Mouse (Mus musculus) myocyte (in vitro differentiated cells): ENCODE measurements around the gene 5530401A14Rik. TPM values are rescaled to one million over a fixed set of nuclear protein-coding genes. Genes with fewer than 3 reads are reported as not detected.

Experiments
- H3K27me3 ChIP-seq: one replicate; pipeline ENCODE4 v1.6.1; 2011; ENCODE audit not compliant: control insufficient read depth, insufficient read depth, insufficient read length
- H3K36me3 ChIP-seq: one replicate; pipeline ENCODE4 v1.6.1; 2011; ENCODE audit not compliant: control insufficient read depth, insufficient read depth
- H3K4me2 ChIP-seq: one replicate; pipeline ENCODE4 v1.6.1; 2011; ENCODE audit warnings: low read depth, control low read depth
- H3K4me3 ChIP-seq: one replicate; pipeline ENCODE4 v1.5.1; 2011; ENCODE audit warnings: mild to moderate bottlenecking, control low read depth, moderate library complexity
- H3K79me2 ChIP-seq: one replicate; pipeline ENCODE4 v1.6.1; 2011; ENCODE audit not compliant: control insufficient read depth, insufficient read depth
- H3ac ChIP-seq: one replicate; pipeline ENCODE4 v1.6.1; 2011; ENCODE audit not compliant: control insufficient read depth, insufficient read length
- CEBPB ChIP-seq: IDR thresholded peaks from 2 replicates; pipeline ENCODE4 v1.6.1; 2011; ENCODE audit warnings: mild to moderate bottlenecking, moderate library complexity; ENCODE audit not compliant: poor library complexity, insufficient read depth, severe bottlenecking
- E2F4 ChIP-seq: IDR thresholded peaks from one replicate; pipeline ENCODE4 v1.6.1; 2011; ENCODE audit warnings: mild to moderate bottlenecking, control low read depth, moderate library complexity; ENCODE audit not compliant: insufficient read depth
- MAX ChIP-seq: IDR thresholded peaks from one replicate; pipeline ENCODE4 v1.6.1; 2011; ENCODE audit warnings: low read depth, mild to moderate bottlenecking, control low read depth
- MYOD1 ChIP-seq, 3 experiments: IDR thresholded peaks; one replicate each; pipeline ENCODE4 v1.6.1; 2011; ENCODE audit warnings: control low read depth in 2 of 3, low read depth in 2 of 3, mild to moderate bottlenecking in 2 of 3, moderate library complexity in 1 of 3; ENCODE audit not compliant: insufficient read length in 2 of 3, control insufficient read depth in 1 of 3
- MYOG ChIP-seq, 3 experiments: IDR thresholded peaks; one replicate each; pipeline ENCODE4 v1.6.1; 2011; ENCODE audit warnings: control low read depth in 2 of 3, low read depth in 2 of 3, mild to moderate bottlenecking in 2 of 3; ENCODE audit not compliant: insufficient read length in 2 of 3, control insufficient read depth in 1 of 3, insufficient read depth in 1 of 3
- POLR2A ChIP-seq: IDR thresholded peaks from one replicate; pipeline ENCODE4 v1.6.1; 2011; ENCODE audit warnings: low read depth, mild to moderate bottlenecking, control low read depth, moderate library complexity; ENCODE audit not compliant: insufficient read length
- POLR2AphosphoS2 ChIP-seq: IDR thresholded peaks from one replicate; pipeline ENCODE4 v1.6.1; 2011; ENCODE audit warnings: low read depth, control low read depth; ENCODE audit not compliant: insufficient read length
- REST ChIP-seq: IDR thresholded peaks from one replicate; pipeline ENCODE4 v1.6.1; 2011; ENCODE audit warnings: mild to moderate bottlenecking, control low read depth, moderate library complexity; ENCODE audit not compliant: insufficient read depth, insufficient read length
- SRF ChIP-seq: IDR thresholded peaks from one replicate; pipeline ENCODE4 v1.6.1; 2011; ENCODE audit warnings: low read depth; ENCODE audit not compliant: control insufficient read depth, insufficient read length
- TCF12 ChIP-seq: IDR thresholded peaks from one replicate; pipeline ENCODE4 v1.6.1; 2011; ENCODE audit warnings: mild to moderate bottlenecking, control low read depth; ENCODE audit not compliant: poor library complexity, insufficient read depth, severe bottlenecking
- TCF3 ChIP-seq: IDR thresholded peaks from one replicate; pipeline ENCODE4 v1.6.1; 2011; ENCODE audit warnings: low read depth, control low read depth; ENCODE audit not compliant: insufficient read length
- USF1 ChIP-seq: IDR thresholded peaks from one replicate; pipeline ENCODE4 v1.6.1; 2011; ENCODE audit warnings: low read depth, mild to moderate bottlenecking, control low read depth, moderate library complexity
- polyA plus RNA-seq: library from polyadenylated mRNA; unstranded; fragments of >200 nt; fragmentation: generic; extraction: Trizol; gene quantifications from one replicate; pipeline ENCODE4 v1.2.1, GENCODE M21; 2012; ENCODE audit warnings: missing spikeins

The 5530401A14Rik gene
- polyA plus RNA-seq = not detected

DNA sequence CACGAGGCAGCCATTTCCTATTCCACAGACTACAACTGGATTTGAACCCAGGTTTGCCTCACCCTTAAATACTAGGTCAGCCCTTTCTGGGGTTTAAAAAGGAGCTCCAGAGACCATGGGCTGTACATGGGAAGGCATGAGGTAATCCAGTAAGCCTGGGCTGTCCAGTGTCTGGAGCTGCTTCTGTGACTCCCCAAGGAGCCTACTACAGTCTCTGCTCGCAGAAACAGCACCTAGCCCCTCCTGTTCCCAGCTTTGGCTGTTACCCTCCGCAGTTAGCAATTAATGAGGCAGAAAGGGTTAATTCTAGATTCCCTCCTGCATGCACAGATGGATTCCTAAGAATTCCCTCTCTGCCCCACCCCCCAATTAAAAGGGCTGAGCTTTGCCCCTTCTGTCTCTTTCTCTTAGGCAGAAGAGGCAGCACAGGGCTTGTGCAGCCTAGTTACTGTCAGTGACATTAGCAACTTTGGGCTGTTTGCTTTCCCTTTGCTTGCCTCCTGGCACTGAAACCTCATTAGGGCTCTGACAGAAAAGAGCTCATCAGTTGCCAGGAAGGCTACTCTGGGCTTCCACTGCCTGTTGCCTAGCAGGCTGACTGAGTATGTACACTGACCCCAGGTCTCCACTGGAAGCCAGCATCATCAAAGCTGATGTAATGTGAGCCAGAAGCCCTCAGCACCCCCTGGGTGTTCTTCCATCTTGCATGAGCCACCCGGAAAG is at the start of gene 5530401A14Rik:
5530401A14Rik (plus strand) TSS at position 424 of the 723 bp plus-strand sequence.
- Histone ChIP-seq H3K79me2 (no peaks in the 10 kb centered on the region), H3K27me3 (peaks cover 17% of the 10 kb centered on the region), H3K36me3 (no peaks in the 10 kb centered on the region), H3K4me3 (no peak within 1 kb of the TSS), H3K4me2 (no peak within 1 kb of the TSS), H3ac (no peak within 1 kb of the TSS)
- TF ChIP-seq TCF12 = no peak
- no peak for TF ChIP-seq TCF3
- TF ChIP-seq POLR2A = no peak
- TF ChIP-seq MAX = no peak
- no peak for TF ChIP-seq POLR2AphosphoS2
- no peak for TF ChIP-seq E2F4
- TF ChIP-seq MYOD1 (IDR thresholded peaks at IDR 0.05; ENCODE audit: control insufficient read depth in 1 of 3, insufficient read length in 2 of 3, low read depth in 2 of 3) = no peak
- no peak for TF ChIP-seq SRF
- TF ChIP-seq USF1 = no peak
- no peak for TF ChIP-seq REST
- TF ChIP-seq MYOG (IDR thresholded peaks at IDR 0.05; ENCODE audit: control insufficient read depth in 1 of 3, insufficient read depth in 1 of 3, insufficient read length in 2 of 3, low read depth in 2 of 3) = no peak
- no peak for TF ChIP-seq CEBPB

DNA sequence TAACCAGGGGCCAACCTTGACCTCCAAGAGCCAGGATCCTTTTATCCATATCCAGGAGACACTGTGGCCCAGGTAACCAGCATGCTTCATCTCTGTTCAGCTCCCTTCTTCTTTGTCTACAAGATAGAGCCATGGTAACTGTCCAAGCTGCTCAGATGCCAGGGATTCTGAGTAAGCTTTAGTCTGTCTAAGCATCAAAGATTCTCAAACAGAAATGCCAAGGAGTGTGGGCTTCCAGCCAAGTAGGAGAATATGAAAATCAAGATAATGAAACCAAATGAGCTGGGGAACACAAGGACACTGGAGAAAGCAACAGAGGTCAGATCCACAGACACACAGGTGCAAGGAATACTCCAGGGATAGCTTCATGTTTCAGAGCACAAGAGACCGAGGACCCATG is 45.7 kb upstream of the 5530401A14Rik start:
- H3K4me2 ChIP-seq = no peak overlapping the region
- H3K79me2 ChIP-seq = no peaks in the 10 kb centered on the region
- no peak overlapping the region for H3ac ChIP-seq
- no peak overlapping the region for H3K4me3 ChIP-seq
- H3K27me3 ChIP-seq = no peaks in the 10 kb centered on the region
- no peaks in the 10 kb centered on the region for H3K36me3 ChIP-seq
- TF ChIP-seq POLR2AphosphoS2 (no peak), MYOG (IDR thresholded peaks at IDR 0.05; ENCODE audit: control insufficient read depth in 1 of 3, insufficient read depth in 1 of 3, insufficient read length in 2 of 3, low read depth in 2 of 3) (no peak), USF1 (no peak), SRF (no peak), POLR2A (no peak), REST (no peak), E2F4 (no peak), MAX (no peak), MYOD1 (IDR thresholded peaks at IDR 0.05; ENCODE audit: control insufficient read depth in 1 of 3, insufficient read length in 2 of 3, low read depth in 2 of 3) (no peak), TCF12 (no peak), CEBPB (no peak), TCF3 (no peak)

DNA sequence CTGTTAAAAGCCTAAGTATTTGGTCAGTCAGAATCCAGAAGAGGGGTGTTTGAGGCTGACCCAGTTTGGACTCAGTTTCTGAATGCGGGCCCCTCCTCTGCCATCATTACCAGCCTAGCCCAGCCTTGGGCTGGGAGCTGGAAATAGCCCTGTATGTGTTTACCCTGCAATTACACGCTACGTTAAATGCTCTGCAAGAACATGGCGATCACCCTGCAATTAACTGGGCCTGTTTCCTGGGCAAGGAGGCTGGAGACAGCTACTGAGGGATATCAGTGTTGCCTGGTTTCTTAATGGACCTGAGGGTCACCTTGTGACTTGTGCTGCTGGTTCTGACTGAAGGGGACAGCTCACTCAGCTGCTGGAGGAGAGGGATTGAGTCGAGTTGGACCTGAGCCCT is 43.9 kb upstream of the 5530401A14Rik start:
- no peaks in the 10 kb centered on the region for H3K79me2 ChIP-seq
- H3ac ChIP-seq = no peak overlapping the region
- H3K4me2 ChIP-seq = no peak overlapping the region
- TF ChIP-seq SRF (no peak), CEBPB (no peak), REST (no peak), USF1 (no peak), MAX (no peak), POLR2A (no peak)
- H3K27me3 ChIP-seq = no peaks in the 10 kb centered on the region
- H3K4me3 ChIP-seq = no peak overlapping the region
- H3K36me3 ChIP-seq = no peaks in the 10 kb centered on the region

- Histone ChIP-seq H3K36me3 (no peaks in the 10 kb centered on the region), H3K4me2 (no peak overlapping the region), H3K27me3 (no peaks in the 10 kb centered on the region), H3K4me3 (no peak overlapping the region), H3ac (no peak overlapping the region), H3K79me2 (no peaks in the 10 kb centered on the region)
- TF ChIP-seq TCF12 (no peak), REST (no peak), MYOG (IDR thresholded peaks at IDR 0.05; ENCODE audit: control insufficient read depth in 1 of 3, insufficient read depth in 1 of 3, insufficient read length in 2 of 3, low read depth in 2 of 3) (no peak), SRF (no peak), CEBPB (no peak), POLR2AphosphoS2 (no peak), TCF3 (no peak), MYOD1 (IDR thresholded peaks at IDR 0.05; ENCODE audit: control insufficient read depth in 1 of 3, insufficient read length in 2 of 3, low read depth in 2 of 3) (no peak), POLR2A (no peak), USF1 (no peak), MAX (no peak), E2F4 (no peak)
Observed at GRCm38 (mm10) chr11:81832381-81832780, 28.1 kb upstream of the 5530401A14Rik start.

- H3K4me2 ChIP-seq = no peak overlapping the region
- H3K4me3 ChIP-seq = no peak overlapping the region
- no peak overlapping the region for H3ac ChIP-seq
- no peak for TF ChIP-seq USF1
- TF ChIP-seq TCF12 = no peak
- TF ChIP-seq MYOD1 (IDR thresholded peaks at IDR 0.05; ENCODE audit: control insufficient read depth in 1 of 3, insufficient read length in 2 of 3, low read depth in 2 of 3) = no peak
- TF ChIP-seq SRF = no peak
- no peak for TF ChIP-seq CEBPB
- no peak for TF ChIP-seq POLR2AphosphoS2
- TF ChIP-seq POLR2A = no peak
- TF ChIP-seq MYOG (IDR thresholded peaks at IDR 0.05; ENCODE audit: control insufficient read depth in 1 of 3, insufficient read depth in 1 of 3, insufficient read length in 2 of 3, low read depth in 2 of 3) = no peak
- TF ChIP-seq REST = no peak
- no peak for TF ChIP-seq TCF3
- TF ChIP-seq E2F4 = no peak
- TF ChIP-seq MAX = no peak
- no peaks in the 10 kb centered on the region for H3K36me3 ChIP-seq
- H3K79me2 ChIP-seq = no peaks in the 10 kb centered on the region
- H3K27me3 ChIP-seq = no peaks in the 10 kb centered on the region
Observed at GRCm38 (mm10) chr11:81838426-81838825, 22.0 kb upstream of the 5530401A14Rik start.
